Mouse (Mus musculus): ENCODE data around the gene Kras.
A peak's percentile ranks its signal among the peaks of the same experiment; 100 is the strongest.

Gene Kras

GRCm38 (mm10) chr6:145187093-145188088 lies 62.6 kb downstream of the Kras start:
- peak; percentile 50 to 52 for DNase-seq

DNA sequence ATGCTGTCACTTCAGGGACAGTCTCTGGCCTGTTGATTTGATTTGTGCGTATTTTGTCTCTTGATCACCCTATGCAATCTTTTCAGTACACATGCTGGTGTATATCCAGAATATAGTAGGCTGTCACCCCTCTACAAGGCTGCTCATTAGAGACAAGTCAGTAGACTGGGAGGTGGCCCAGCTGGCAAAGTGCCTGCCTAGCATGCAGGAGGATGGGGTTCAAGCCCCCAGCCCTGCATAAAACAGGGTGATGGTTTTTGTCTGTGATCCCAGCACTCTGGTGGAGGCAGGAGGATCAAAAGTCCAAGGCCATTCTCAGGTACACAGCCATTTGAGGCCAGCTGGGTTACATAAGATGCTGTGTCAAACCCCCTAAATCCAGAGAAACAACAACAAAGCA lies 63.9 kb downstream of the Kras start:
- peak in 1 of 2 experiments; percentile 18 for DNase-seq

GRCm38 (mm10) chr6:145182044-145182443 lies 68.0 kb downstream of the Kras start:
- DNase-seq = no peak

DNA sequence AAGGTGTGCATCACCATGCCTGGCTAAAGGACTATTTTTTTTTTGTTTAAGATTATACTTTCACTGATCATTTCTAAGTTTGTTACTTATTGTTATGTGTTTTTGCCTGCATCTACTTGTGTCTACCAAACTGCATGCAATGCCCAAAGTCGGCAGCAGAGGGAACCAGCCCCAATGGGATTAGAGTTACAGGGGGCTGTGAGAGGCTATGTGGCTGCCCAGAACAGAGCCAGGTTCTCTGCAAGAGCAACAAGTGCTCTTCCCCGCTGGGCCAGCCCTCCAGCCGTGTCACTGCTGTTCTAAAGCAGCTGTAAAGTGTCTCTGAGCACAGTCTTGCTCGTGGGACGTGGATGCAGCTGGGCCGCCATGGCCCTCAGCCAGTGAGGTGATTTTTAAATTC lies 70.4 kb downstream of the Kras start:
- DNase-seq = peak; percentile 30 to 61

- no peak for DNase-seq
These were observed 73.6 kb downstream of the Kras start for GRCm38 (mm10) chr6:145176474-145176873.

DNA sequence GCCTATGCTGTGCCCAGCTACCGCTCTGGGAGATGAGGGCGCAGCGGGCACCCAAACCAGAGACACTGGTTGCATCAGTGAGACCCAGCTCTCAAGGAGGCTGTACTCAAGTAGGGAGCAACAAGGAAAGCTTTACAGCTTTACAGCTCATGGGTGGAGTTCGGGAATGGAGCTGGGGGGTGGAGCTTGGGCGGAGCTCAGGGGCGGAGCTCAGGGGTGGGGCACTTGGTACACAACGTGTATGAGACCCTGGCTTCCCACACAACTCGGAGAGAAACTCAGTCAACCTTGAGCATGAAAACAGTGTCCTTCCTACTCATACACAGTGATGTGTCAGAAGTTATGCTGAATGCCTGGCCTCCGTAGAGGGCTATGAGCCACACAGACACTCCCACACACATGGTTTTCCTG lies 74.5 kb downstream of the Kras start:
- DNase-seq = no peak

DNA sequence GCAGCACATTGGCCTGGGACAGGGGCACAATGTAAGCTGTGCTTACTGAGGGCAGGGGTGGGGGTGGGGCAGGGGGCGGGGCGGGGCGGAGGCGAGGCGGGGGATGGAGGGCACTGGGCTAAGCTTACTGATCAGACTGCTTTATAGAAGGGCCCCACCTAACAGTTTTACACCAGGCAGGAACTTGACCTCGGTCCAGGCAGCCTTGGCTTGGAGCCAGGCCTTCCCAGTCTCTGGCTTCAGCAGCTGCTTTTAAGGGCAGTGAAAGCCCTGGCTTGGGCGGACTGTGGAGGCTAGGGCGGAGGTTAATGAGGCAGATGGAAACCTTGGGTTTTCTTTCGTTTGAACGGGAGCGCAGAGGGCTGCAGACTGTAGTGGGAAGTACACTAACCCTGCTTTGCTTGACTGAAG lies 76.3 kb downstream of the Kras start:
- DNase-seq = peak; percentile 22 to 62

DNA sequence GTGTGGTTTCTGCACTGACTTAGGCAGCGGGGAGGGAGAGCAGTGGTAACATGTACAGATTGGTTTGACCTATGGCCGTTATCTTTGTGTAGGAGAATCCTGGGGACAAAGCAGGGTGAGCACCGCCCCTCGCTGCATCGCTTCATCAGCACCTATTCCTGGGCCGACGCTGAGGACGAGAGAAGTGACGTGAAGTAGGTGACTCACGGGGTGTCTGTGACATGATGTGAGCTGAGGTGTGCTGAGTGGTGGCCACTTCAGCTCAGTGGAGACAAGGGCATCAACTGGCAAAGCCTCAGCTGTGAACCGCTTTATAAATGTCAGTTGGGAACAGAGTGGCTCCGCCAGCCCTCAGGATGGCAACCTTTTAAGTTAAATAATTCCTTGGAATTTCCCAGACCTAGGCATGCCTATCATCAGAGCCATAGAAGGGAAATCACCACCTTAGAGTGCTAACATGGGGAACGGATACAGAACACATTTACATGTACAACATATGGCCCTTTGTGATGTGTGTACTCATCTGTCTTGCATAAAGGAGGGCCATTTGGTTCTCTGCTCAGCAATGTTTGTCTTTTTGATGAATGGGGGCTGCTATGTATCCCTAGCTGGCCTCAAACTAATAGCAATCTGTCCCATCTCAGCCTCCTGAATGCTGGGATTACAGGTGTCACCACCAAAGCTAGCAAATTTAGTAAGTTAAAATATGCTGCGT lies 78.0 kb downstream of the Kras start:
- DNase-seq = no peak

Data from cerebellum, postnatal 25 days (tissue).